21 mouse cellular contexts compared by ENCODE assay signal in the genomic region with DNA sequence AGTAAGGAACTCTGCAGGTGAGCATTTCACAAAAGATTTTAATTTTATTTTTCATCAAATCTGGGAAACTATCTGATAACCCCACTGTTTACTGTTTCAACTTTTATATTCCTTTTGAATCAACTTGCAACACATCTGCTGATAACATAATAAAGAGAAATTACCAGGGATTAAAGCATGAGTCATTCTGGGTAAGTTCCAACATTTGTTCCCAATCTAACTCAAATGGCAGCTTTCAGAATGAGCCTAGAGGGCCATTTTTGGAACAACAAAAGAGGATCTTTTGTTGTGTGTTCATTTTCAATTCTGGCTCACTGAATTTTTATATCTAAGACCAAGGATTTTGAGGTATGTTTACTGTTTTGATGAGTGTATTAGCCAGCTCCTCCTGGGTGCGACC.
DNase-seq lines count a peak whose midpoint lies in the region; TF ChIP-seq lines count a peak whose summit lies in the region.
"Had no signal": no experiment of that assay in that cellular context is flagged by ENCODE, and none has a peak within 500 bp of the region (broad histone marks: within the 10 kb centered on the region; RNA-seq: fewer than 3 reads in every experiment).

No protein-coding gene starts in this region.

- no peak for TF ChIP-seq CTCF in layer of hippocampus, adult 2 months (conservative IDR thresholded peaks at IDR 0.05)

- peak; percentile 32 for DNase-seq in cerebellum, adult 9-10 months
- DNase-seq in cerebellum, adult 8-10 months, result no peak
- peak in 1 of 2 experiments; percentile 39 for DNase-seq in layer of hippocampus, adult 2 months (ENCODE audit: low spot score in 2 of 2)
- no peak for DNase-seq in layer of hippocampus, postnatal 10 days (ENCODE audit: low spot score in 2 of 2)
- DNase-seq in 3T3-L1 (ENCODE audit: low read depth, low spot score), result peak; percentile 38
- peak; percentile 62 for DNase-seq in brain, adult 2 months (ENCODE audit: low read depth, low spot score)
- DNase-seq in thymus, postnatal 36 days, result no peak
- DNase-seq: adrenal gland, adult 8-10 months; adrenal gland, postnatal 14 days; adrenal gland, postnatal 36 days; cerebellum, adult 11 months; cerebellum, adult 18-20 months; cerebellum, adult 9-11 months; cerebellum, postnatal 14 days; cerebellum, postnatal 36 days; embryo, embryonic 11 days had no signal

- no peak overlapping the region for H3K4me3 ChIP-seq in layer of hippocampus, adult 2 months
- H3K4me3 ChIP-seq: embryonic facial prominence, embryonic 13.5 days; embryonic facial prominence, embryonic 15.5 days; erythroblast, embryonic 14.5 days; forebrain, embryonic 10.5 days; forebrain, embryonic 13.5 days had no signal

- peak overlapping the region; percentile 86 for H3K27ac ChIP-seq in layer of hippocampus, adult 2 months
- H3K27ac ChIP-seq: embryonic facial prominence, embryonic 13.5 days; embryonic facial prominence, embryonic 15.5 days; forebrain, embryonic 10.5 days; forebrain, embryonic 13.5 days had no signal

Comparison
In these comparisons a context has a peak if more than half of its experiments do, and no peak if none do; other contexts are left out.
1. DNase-seq: peak in cerebellum, adult 9-10 months (single experiment), 3T3-L1 (single experiment) and brain, adult 2 months (single experiment); none in cerebellum, adult 8-10 months (single experiment), layer of hippocampus, postnatal 10 days (0 of 2) and thymus, postnatal 36 days (0 of 2).